Mouse (Mus musculus) adrenal gland, adult 18-20 months (tissue): ENCODE results near the gene Tmem251. TPM values are rescaled to one million over a fixed set of nuclear protein-coding genes. Genes with fewer than 3 reads are reported as not detected.

ENCODE experiments used
- total RNA-seq, 2 experiments: library from RNA; stranded (reverse); gene quantifications; 1 replicate in 1 of 2; 2 replicates in 1 of 2; pipeline ENCODE4 v1.2.3; 2021

Tmem251 gene
- total RNA-seq, 2 experiments from 2014 or later: 8.0 to 10.5 TPM

Other genes with a start within 250 kb of the Tmem251 start
- gene Chga, start 188.8 kb upstream of the Tmem251 start, total RNA-seq: 1,000 to 10,000 TPM; 1,717 to 1,814 TPM
- gene Itpk1, start 38.8 kb upstream of the Tmem251 start, total RNA-seq: 100 to 1,000 TPM in 1 of 2 experiments, 10 to 100 TPM in 1; 49.7 to 156 TPM
- 10 to 100 TPM in 1 of 2 experiments, 1 to 10 TPM in 1; 7.5 to 11.0 TPM for gene Moap1, start 101 bp upstream of the Tmem251 start, total RNA-seq
- not detected for gene Gm28051, start 14.0 kb downstream of the Tmem251 start, total RNA-seq
- 10 to 100 TPM; 15.8 to 20.9 TPM for gene Gon7, start 14.0 kb downstream of the Tmem251 start, total RNA-seq
- gene Ubr7, start 14.2 kb downstream of the Tmem251 start, total RNA-seq: 10 to 100 TPM; 32.6 to 33.2 TPM
- gene Gm20604, start 14.9 kb downstream of the Tmem251 start, total RNA-seq: 1 to 10 TPM; 6.2 to 6.3 TPM
- gene Btbd7, start 134.7 kb downstream of the Tmem251 start, total RNA-seq: 10 to 100 TPM; 33.9 to 43.5 TPM
- not detected for gene Cox8c, start 155.6 kb downstream of the Tmem251 start, total RNA-seq
- gene Unc79, start 205.1 kb downstream of the Tmem251 start, total RNA-seq: 1 to 10 TPM; 4.5 to 5.6 TPM